Mouse (Mus musculus) liver, embryonic 15.5 days (tissue): ENCODE data around the gene Egln3. TPM values are rescaled to one million over a fixed set of nuclear protein-coding genes. Genes with fewer than 3 reads are reported as not detected.

Experiments
- ATAC-seq: fragments of 200-750 bp; cut with Nextera tagmentation; 2 replicates; pipeline ENCODE4 v1.8.0; 2017; ENCODE audit warnings: moderate number of reproducible peaks, mild to moderate bottlenecking, moderate library complexity; ENCODE audit not compliant: insufficient read depth
- H3K27ac ChIP-seq: fragments of 300-500 bp; sonication (generic); replicated peaks from 2 replicates; pipeline ENCODE4 v1.5.1; 2015; ENCODE audit warnings: mild to moderate bottlenecking, inconsistent platforms
- H3K27me3 ChIP-seq: fragments of 300-500 bp; sonication (generic); 2 replicates; pipeline ENCODE4 v1.6.1; 2015; ENCODE audit warnings: mild to moderate bottlenecking, inconsistent platforms
- H3K36me3 ChIP-seq: fragments of 300-500 bp; sonication (generic); replicated peaks from 2 replicates; pipeline ENCODE4 v1.6.1; 2015; ENCODE audit warnings: moderate library complexity, mild to moderate bottlenecking, inconsistent platforms
- H3K4me1 ChIP-seq: fragments of 300-500 bp; sonication (generic); replicated peaks from 2 replicates; pipeline ENCODE4 v1.6.1; 2015; ENCODE audit warnings: inconsistent platforms
- H3K4me2 ChIP-seq: fragments of 300-500 bp; sonication (generic); 2 replicates; pipeline ENCODE4 v1.6.1; 2015; ENCODE audit warnings: moderate library complexity, mild to moderate bottlenecking, inconsistent platforms
- H3K4me3 ChIP-seq: fragments of 300-500 bp; sonication (generic); replicated peaks from 2 replicates; pipeline ENCODE4 v1.5.1; 2015; ENCODE audit warnings: mild to moderate bottlenecking, inconsistent platforms
- H3K9ac ChIP-seq: fragments of 300-500 bp; sonication (generic); 2 replicates; pipeline ENCODE4 v1.6.1; 2015; ENCODE audit warnings: moderate library complexity, mild to moderate bottlenecking, inconsistent platforms
- H3K9me3 ChIP-seq: fragments of 300-500 bp; sonication (generic); replicated peaks from 2 replicates; pipeline ENCODE4 v1.6.1; 2016; ENCODE audit warnings: inconsistent platforms
- WGBS: fragments of 180-500 bp; shearing (Covaris S2); methylation state at CpG from one replicate; pipeline ENCODE4 v1.1.7; 2015; ENCODE audit warnings: mixed read lengths; ENCODE audit not compliant: insufficient replicate concordance; 5-methylcytosine and 5-hydroxymethylcytosine counted together
- polyA plus RNA-seq: library from polyadenylated mRNA; unstranded; fragments of >200 nt; fragmentation: Nextera tagmentation; extraction: Ambion mirVana; gene quantifications from 2 replicates; pipeline ENCODE4 v1.2.1, GENCODE M21; 2015

Egln3 gene
- polyA plus RNA-seq, 1 experiment from 2014 or later: 2.3 TPM

DNA sequence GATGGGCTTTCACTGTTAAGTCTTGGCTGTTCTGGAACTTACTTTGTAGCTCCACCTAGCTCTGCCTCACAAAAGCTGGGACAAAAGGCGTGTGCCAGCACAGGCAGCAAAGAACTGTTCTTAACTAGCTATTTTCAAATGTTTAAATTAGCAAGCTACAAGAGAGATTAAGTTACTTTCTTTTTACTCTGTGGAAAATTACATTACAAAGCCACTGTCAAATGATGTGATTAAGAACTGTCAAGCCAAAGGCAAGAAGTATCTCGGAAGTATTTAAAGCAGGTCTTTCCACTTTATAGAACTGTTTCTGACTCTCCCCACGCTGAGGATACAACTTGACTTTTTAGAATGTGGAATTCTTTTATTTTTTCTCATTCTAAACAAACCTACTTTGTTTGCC lies 21.4 kb upstream of the Egln3 start:
- Histone ChIP-seq H3K4me3 (no peak overlapping the region), H3K9ac (no peak overlapping the region), H3K4me1 (no peaks in the 10 kb centered on the region), H3K27me3 (no peaks in the 10 kb centered on the region), H3K27ac (no peak overlapping the region), H3K4me2 (no peak overlapping the region), H3K36me3 (no peaks in the 10 kb centered on the region), H3K9me3 (no peaks in the 10 kb centered on the region)
- 58% methylated on average over 3 of the region's 3 CpGs for WGBS
- ATAC-seq: no peak

DNA sequence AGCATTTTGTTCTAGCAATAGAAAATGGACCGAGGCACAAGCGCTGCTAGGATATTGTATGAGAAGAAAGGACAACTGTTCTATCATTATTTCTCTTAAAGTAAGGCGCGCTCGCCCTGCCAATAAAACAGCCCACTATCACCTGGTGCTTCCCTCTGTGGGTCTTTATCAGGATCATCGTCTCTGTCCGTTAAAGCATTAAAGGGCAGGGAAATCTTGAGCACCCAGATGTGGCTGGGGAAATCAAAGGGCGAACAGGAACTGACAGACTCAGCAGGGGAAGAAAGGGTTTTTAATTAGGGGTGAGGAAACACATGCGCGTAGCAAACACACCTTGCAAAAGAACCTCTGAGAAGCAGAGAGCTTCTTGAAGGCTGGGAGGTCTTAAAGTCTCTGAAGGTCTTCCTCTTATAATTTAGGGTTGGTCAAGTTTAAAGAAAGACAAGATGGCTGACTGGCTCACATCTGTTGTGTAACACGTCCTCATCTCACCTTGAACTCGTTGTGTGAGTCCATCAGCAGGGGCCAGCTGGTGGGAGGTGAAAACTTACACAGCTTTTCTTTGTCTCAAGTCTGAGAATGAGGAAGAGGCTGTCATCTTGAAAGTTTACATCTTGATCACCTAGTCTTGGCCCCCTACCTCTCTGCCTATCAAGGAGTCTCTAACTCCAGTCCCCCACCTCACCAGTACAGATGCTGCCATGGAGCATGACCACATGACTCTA lies 18.5 kb upstream of the Egln3 start:
- no peak for ATAC-seq

DNA sequence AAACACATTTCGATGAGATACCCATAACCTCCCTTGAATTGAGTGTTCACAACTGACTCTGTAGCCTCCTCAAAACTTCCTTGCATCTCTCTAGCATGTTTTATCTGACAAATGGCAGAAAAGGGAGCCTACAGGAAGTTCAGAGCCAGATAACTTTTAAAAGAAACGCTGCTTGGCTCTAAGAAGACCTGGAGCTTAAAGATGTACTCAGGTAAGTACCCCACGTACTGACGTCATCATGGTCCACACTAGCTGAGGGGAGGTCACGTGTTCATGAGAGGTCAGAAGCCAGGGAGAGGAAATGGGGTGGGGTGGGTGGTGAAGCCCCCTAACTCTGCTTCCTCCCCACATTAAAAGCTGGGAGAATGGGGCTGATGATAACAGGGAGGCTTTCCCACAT lies 13.0 kb upstream of the Egln3 start:
- Histone ChIP-seq H3K4me2 (no peak overlapping the region), H3K4me3 (no peak overlapping the region), H3K27ac (no peak overlapping the region), H3K9ac (no peak overlapping the region), H3K9me3 (no peaks in the 10 kb centered on the region), H3K36me3 (no peaks in the 10 kb centered on the region), H3K27me3 (no peaks in the 10 kb centered on the region), H3K4me1 (no peaks in the 10 kb centered on the region)
- ATAC-seq: no peak
- 33% methylated on average over 5 of the region's 5 CpGs for WGBS

More for the DNA sequence above, 18.5 kb upstream of the Egln3 start:
- Histone ChIP-seq H3K9ac (no peak overlapping the region), H3K9me3 (no peaks in the 10 kb centered on the region), H3K4me2 (no peak overlapping the region), H3K4me1 (no peaks in the 10 kb centered on the region), H3K27ac (no peak overlapping the region), H3K4me3 (no peak overlapping the region), H3K36me3 (no peaks in the 10 kb centered on the region), H3K27me3 (no peaks in the 10 kb centered on the region)
- WGBS: 44% methylated on average over 12 of the region's 12 CpGs

- no peak for ATAC-seq
- no peak overlapping the region for H3K27ac ChIP-seq
- H3K4me3 ChIP-seq: no peak overlapping the region
- no peaks in the 10 kb centered on the region for H3K27me3 ChIP-seq
- H3K36me3 ChIP-seq: no peaks in the 10 kb centered on the region
- H3K9me3 ChIP-seq: no peaks in the 10 kb centered on the region
- no peak overlapping the region for H3K9ac ChIP-seq
- 44% methylated on average over 6 of the region's 6 CpGs for WGBS
- no peak overlapping the region for H3K4me2 ChIP-seq
- H3K4me1 ChIP-seq: no peaks in the 10 kb centered on the region
These were observed 10.8 kb upstream of the Egln3 start for GRCm38 (mm10) chr12:54214426-54214825.

- Histone ChIP-seq H3K4me2 (no peak overlapping the region), H3K27me3 (no peaks in the 10 kb centered on the region), H3K9ac (no peak overlapping the region), H3K4me3 (no peak overlapping the region), H3K27ac (no peak overlapping the region), H3K36me3 (no peaks in the 10 kb centered on the region), H3K4me1 (no peaks in the 10 kb centered on the region), H3K9me3 (no peaks in the 10 kb centered on the region)
- WGBS: 47% methylated on average over 4 of the region's 4 CpGs
- no peak for ATAC-seq
These were observed 10.2 kb upstream of the Egln3 start for GRCm38 (mm10) chr12:54213871-54214270.

DNA sequence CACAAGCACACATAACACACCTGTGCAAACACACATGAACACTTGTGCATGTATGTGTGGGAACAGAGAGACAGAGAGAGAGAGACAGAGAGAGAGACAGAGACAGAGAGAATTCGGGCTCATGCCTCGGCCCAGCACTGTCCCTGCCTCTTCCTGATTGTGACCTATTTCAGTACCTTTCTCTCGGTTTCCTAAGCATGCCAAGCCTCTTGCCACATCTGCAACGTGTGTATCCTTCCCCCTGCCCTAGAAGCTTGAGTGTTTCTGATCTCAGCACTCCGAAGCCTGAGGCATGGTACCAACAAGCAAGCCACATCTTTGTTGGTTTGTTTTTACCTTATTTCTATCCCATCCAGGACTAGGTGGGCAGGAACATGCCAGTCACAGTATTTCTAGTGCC lies 9.6 kb upstream of the Egln3 start:
- WGBS: 33% methylated on average over 5 of the region's 5 CpGs
- no peak for ATAC-seq
- H3K4me3 ChIP-seq: no peak overlapping the region
- no peak overlapping the region for H3K4me2 ChIP-seq
- H3K4me1 ChIP-seq: no peaks in the 10 kb centered on the region
- H3K36me3 ChIP-seq: no peaks in the 10 kb centered on the region
- H3K9me3 ChIP-seq: no peaks in the 10 kb centered on the region
- no peaks in the 10 kb centered on the region for H3K27me3 ChIP-seq
- H3K27ac ChIP-seq: no peak overlapping the region
- no peak overlapping the region for H3K9ac ChIP-seq

GRCm38 (mm10) chr12:54209182-54209563 lies 5.5 kb upstream of the Egln3 start:
- WGBS: 20% methylated on average over 6 of the region's 6 CpGs
- Histone ChIP-seq H3K9me3 (no peaks in the 10 kb centered on the region), H3K4me3 (no peak overlapping the region), H3K27ac (no peak overlapping the region), H3K4me1 (no peaks in the 10 kb centered on the region), H3K4me2 (no peak overlapping the region), H3K27me3 (peaks cover 12% of the 10 kb centered on the region), H3K36me3 (no peaks in the 10 kb centered on the region), H3K9ac (no peak overlapping the region)
- ATAC-seq: no peak

DNA sequence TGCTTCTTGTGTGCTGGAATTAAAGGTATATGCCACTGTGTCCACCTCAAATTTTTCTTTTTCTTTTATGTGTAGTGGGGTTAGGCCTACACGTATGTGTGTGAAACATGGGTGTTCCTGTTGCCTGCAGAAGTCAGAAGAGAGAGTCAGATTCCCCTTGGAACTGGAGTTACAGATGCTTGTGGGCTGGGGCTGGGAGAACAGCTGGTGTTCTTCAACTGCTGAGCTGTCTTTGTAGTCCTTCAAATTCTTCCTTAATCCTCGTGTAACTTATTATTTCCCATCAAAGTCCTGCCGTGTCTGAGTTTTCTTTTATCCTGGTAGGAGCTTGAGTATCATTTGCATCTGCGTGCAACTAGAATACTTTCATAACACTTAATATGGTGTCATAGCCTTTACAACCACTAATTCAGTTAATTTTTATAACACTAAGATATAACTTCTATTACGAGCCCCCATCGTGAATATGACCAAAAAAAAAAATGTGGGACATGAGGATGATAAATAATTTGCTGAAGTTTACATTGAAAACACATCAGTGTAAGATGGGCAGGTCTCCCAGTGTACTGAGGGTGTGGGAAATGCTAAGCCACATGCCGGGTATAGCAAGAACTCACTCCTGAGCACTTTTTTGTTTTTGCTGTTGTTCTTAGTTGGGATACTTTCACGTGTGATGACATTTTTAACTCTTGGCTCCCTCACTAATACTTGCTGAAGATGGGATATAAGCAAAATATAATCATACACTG lies 4.9 kb upstream of the Egln3 start:
- Histone ChIP-seq H3K9ac (no peak overlapping the region), H3K27me3 (peaks cover 17% of the 10 kb centered on the region), H3K36me3 (no peaks in the 10 kb centered on the region), H3K4me3 (no peak overlapping the region), H3K4me1 (peaks cover 5% of the 10 kb centered on the region; the same call in 1 of the 2 replicates), H3K4me2 (no peak overlapping the region), H3K9me3 (no peaks in the 10 kb centered on the region), H3K27ac (no peak overlapping the region)
- no peak for ATAC-seq
- WGBS: 47% methylated on average over 8 of the region's 8 CpGs

GRCm38 (mm10) chr12:54205731-54206130 lies 2.1 kb upstream of the Egln3 start:
- Histone ChIP-seq H3K27me3 (peaks cover 45% of the 10 kb centered on the region), H3K4me1 (peaks cover 14% of the 10 kb centered on the region), H3K36me3 (no peaks in the 10 kb centered on the region), H3K27ac (no peak overlapping the region), H3K4me2 (no peak overlapping the region), H3K9me3 (no peaks in the 10 kb centered on the region), H3K4me3 (no peak overlapping the region), H3K9ac (no peak overlapping the region)
- no peak for ATAC-seq
- 64% methylated on average over 4 of the region's 4 CpGs for WGBS

- Histone ChIP-seq H3K4me2 (no peak overlapping the region), H3K27me3 (peaks cover 48% of the 10 kb centered on the region), H3K4me3 (no peak overlapping the region), H3K36me3 (no peaks in the 10 kb centered on the region), H3K27ac (no peak overlapping the region), H3K9ac (no peak overlapping the region), H3K4me1 (peaks cover 14% of the 10 kb centered on the region), H3K9me3 (no peaks in the 10 kb centered on the region)
- WGBS: 5% methylated on average over 1 of the region's 1 CpGs
- ATAC-seq: no peak
These were observed 1.5 kb upstream of the Egln3 start for GRCm38 (mm10) chr12:54205195-54205594.

DNA sequence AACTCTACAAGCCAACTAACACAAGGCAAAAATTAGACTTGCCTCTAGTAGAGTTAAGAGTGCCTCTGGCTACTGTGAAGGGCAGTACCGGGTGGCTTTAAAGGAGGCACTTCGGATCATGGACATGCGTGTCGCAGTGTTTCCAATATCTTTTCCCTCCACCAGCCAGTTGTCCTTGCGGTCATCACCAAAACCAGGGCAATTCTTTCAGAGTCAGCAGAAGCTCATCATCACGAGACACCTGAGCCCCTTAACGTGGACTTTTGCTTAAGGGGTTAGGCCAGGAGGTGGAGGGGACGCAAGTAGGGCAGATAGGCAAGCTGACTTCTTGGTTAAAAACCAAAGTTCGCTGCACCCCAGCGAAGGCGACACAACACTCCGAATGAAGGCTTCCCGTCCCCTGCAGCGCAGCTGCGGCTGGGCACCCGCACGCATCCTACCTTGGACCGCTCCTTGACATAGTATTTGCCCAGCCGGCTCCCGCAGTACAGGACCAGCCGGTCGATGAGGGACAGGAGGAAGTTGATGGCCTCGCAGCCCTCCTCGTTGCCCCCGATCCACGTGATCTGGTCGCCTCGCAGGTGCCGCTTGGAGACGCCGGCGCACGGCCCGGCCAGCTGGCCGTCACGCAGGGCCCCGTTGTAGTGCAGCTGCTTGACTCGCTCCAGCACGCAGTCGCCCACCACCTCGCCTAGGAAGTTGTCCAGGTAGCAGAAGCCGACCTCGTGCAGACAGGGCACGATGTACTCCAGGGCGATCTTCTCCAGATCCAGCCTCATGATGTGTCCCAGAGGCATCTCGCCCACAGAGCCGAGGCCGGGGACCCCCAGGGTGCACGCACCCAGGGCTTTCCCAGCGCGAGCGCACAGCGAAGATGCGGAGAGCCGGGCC lies 650 bp downstream of the Egln3 start:
- peak; percentile 47 for ATAC-seq
- Histone ChIP-seq H3K4me3 (peak overlapping the region; percentile 59), H3K9me3 (no peaks in the 10 kb centered on the region), H3K36me3 (no peaks in the 10 kb centered on the region), H3K4me1 (peaks cover 22% of the 10 kb centered on the region), H3K9ac (peak overlapping the region; percentile 53), H3K4me2 (peak overlapping the region; percentile 77), H3K27me3 (peaks cover 50% of the 10 kb centered on the region), H3K27ac (no peak overlapping the region)
- WGBS: under 1% methylated on average over 55 of the region's 55 CpGs
